Mouse (Mus musculus): Measurements from ENCODE around the gene Igbp1. TPM values are rescaled to one million over a fixed set of nuclear protein-coding genes. Genes with fewer than 3 reads are reported as not detected.
A peak's percentile ranks its signal among the peaks of the same experiment; 100 is the strongest.

Igbp1 gene
- 25.3 and 29.8 TPM in 2 replicates for polyA plus RNA-seq (2015; fragmentation: Nextera tagmentation; extraction: Ambion mirVana)

DNA sequence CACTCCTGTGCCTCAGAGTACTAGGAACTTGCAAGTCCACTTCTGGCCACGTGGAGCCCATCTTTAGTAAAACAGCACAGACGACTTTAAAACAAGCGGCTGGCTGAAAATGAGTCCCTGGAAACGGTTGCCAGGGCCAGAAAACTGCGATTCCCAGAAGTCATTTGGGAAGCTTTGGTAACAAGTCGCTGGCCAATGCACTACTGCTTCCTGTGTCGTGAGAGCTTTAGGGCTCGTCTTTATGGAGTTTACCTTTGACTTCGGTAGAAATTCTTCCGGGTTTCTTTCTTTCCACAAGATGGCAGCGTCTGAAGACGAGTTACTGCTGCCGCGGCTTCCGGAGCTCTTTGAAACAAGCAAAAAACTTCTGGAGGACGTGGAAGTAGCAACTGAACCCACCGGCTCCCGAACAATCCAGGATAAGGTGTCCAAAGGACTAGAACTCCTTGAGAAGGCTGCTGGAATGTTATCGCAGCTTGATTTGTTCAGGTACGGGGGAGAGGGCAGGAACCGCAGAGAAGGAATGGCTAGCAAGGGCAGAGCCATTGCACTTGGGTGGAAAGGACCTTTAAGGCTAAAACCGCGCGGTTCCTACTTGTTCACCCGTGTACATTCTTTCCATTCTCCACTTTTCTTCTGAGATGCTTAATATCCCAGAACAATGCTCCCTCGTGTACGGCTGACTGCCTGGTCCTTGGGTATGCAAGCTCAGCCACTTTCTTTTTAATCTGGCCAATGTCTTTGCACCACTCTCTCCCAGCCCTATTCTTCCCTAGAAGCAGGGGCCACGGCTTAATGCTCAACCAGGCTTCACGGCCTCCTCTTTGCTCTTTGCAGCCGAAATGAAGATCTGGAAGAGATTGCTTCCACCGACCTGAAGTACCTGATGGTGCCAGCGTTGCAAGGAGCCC is at the start of gene Igbp1:
TSS of gene Igbp1 (plus strand) at position 224 of the 911 bp plus-strand sequence.
- peak within 1 kb of the TSS; percentile 60 for H3K4me3 ChIP-seq (replicated peaks)
- no peaks in the 10 kb centered on the region for H3K36me3 ChIP-seq
- peak within 1 kb of the TSS; percentile 44 for H3K9ac ChIP-seq (replicated peaks)
- H3K27ac ChIP-seq (replicated peaks): peak within 1 kb of the TSS; percentile 67; the same call in 1 of the 2 replicates
- peak; percentile 99 for ATAC-seq (ENCODE audit: low FRiP score)
- no peaks in the 10 kb centered on the region for H3K9me3 ChIP-seq (replicated peaks)
- H3K4me1 ChIP-seq: peaks cover 13% of the 10 kb centered on the region
- WGBS: 20% methylated on average over 32 of the region's 32 CpGs
- peaks cover 4% of the 10 kb centered on the region; the same call in 1 of the 2 replicates for H3K27me3 ChIP-seq (replicated peaks)
- peak within 1 kb of the TSS; percentile 63 for H3K4me2 ChIP-seq

GRCm38 (mm10) chrX:100468047-100468446 is 26.0 kb upstream of the Igbp1 start:
- 82% methylated on average over 4 of the region's 4 CpGs for WGBS
- Histone ChIP-seq H3K4me3 (replicated peaks) (no peak overlapping the region), H3K27ac (replicated peaks) (no peak overlapping the region)

GRCm38 (mm10) chrX:100470126-100470525 is 24.0 kb upstream of the Igbp1 start:
- WGBS: 75% methylated on average over 3 of the region's 3 CpGs
- H3K36me3 ChIP-seq: no peaks in the 10 kb centered on the region
- ATAC-seq (ENCODE audit: low FRiP score): no peak
- no peak overlapping the region for H3K4me2 ChIP-seq
- no peak overlapping the region for H3K9ac ChIP-seq (replicated peaks)
- no peaks in the 10 kb centered on the region for H3K9me3 ChIP-seq (replicated peaks)
- no peaks in the 10 kb centered on the region for H3K4me1 ChIP-seq
- peaks cover 5% of the 10 kb centered on the region; the same call in 1 of the 2 replicates for H3K27me3 ChIP-seq (replicated peaks)
- no peak overlapping the region for H3K27ac ChIP-seq (replicated peaks)
- H3K4me3 ChIP-seq (replicated peaks): no peak overlapping the region

More at GRCm38 (mm10) chrX:100468047-100468446, 26.0 kb upstream of the Igbp1 start:
- ATAC-seq (ENCODE audit: low FRiP score): no peak
- Histone ChIP-seq H3K4me1 (no peaks in the 10 kb centered on the region), H3K36me3 (no peaks in the 10 kb centered on the region), H3K9me3 (replicated peaks) (no peaks in the 10 kb centered on the region), H3K27me3 (replicated peaks) (peaks cover 2% of the 10 kb centered on the region; the same call in 1 of the 2 replicates), H3K9ac (replicated peaks) (no peak overlapping the region), H3K4me2 (no peak overlapping the region)

GRCm38 (mm10) chrX:100471491-100471890 is 22.6 kb upstream of the Igbp1 start:
- 86% methylated on average over 3 of the region's 3 CpGs for WGBS
- ATAC-seq (ENCODE audit: low FRiP score): no peak

DNA sequence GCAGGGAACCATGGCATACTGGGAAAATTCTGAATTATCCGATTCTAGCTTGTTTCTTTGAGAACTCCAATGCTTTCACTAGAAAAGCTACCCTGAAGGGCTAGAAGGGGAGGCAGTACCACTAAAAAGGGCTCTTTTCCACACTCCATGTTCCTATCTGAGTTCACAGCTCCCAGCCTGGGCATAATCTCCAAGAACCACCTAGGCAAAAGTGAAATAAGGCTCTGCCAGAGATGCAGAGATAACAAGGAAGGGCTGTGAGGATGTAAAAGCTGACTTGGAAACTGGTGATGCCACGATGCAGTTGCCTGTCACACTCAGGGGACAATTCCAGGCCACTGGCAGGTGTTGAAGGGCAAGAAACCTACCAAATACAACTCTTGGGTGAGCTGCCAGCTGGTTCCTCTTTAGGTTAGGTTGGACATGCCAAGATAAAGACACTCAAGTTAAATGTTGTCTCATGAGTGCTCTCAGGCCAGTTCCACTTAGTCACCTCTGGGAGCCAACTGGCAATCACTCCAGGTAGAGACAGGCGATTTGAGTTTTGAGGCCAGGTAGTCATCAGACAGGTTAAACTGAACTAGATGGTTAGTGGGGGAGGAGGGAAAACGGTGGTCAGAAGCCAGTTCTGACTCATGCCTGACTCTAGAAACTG is 18.4 kb upstream of the Igbp1 start:
- Histone ChIP-seq H3K4me1 (no peaks in the 10 kb centered on the region), H3K36me3 (no peaks in the 10 kb centered on the region), H3K27ac (replicated peaks) (no peak overlapping the region), H3K4me3 (replicated peaks) (no peak overlapping the region), H3K4me2 (no peak overlapping the region), H3K9me3 (replicated peaks) (no peaks in the 10 kb centered on the region), H3K27me3 (replicated peaks) (peaks cover 5% of the 10 kb centered on the region; the same call in 1 of the 2 replicates), H3K9ac (replicated peaks) (no peak overlapping the region)
- no peak for ATAC-seq (ENCODE audit: low FRiP score)
- WGBS: 79% methylated on average over 4 of the region's 4 CpGs

More at GRCm38 (mm10) chrX:100471491-100471890, 22.6 kb upstream of the Igbp1 start:
- no peaks in the 10 kb centered on the region for H3K9me3 ChIP-seq (replicated peaks)
- peaks cover 5% of the 10 kb centered on the region; the same call in 1 of the 2 replicates for H3K27me3 ChIP-seq (replicated peaks)
- no peak overlapping the region for H3K4me3 ChIP-seq (replicated peaks)
- no peaks in the 10 kb centered on the region for H3K4me1 ChIP-seq
- H3K27ac ChIP-seq (replicated peaks): no peak overlapping the region
- H3K36me3 ChIP-seq: no peaks in the 10 kb centered on the region
- no peak overlapping the region for H3K9ac ChIP-seq (replicated peaks)
- H3K4me2 ChIP-seq: no peak overlapping the region

GRCm38 (mm10) chrX:100480317-100480716 is 13.8 kb upstream of the Igbp1 start:
- H3K4me2 ChIP-seq: no peak overlapping the region
- H3K9ac ChIP-seq (replicated peaks): no peak overlapping the region
- no peak overlapping the region for H3K4me3 ChIP-seq (replicated peaks)
- no peaks in the 10 kb centered on the region for H3K27me3 ChIP-seq (replicated peaks)
- H3K27ac ChIP-seq (replicated peaks): no peak overlapping the region
- no peaks in the 10 kb centered on the region for H3K9me3 ChIP-seq (replicated peaks)
- WGBS: 48% methylated on average over 3 of the region's 3 CpGs
- no peaks in the 10 kb centered on the region for H3K36me3 ChIP-seq
- ATAC-seq (ENCODE audit: low FRiP score): peak; percentile 88; the same call in 1 of the 2 replicates
- no peaks in the 10 kb centered on the region for H3K4me1 ChIP-seq

GRCm38 (mm10) chrX:100493500-100494067 is 507 bp upstream of the Igbp1 start:
- H3K4me2 ChIP-seq: peak overlapping the region; percentile 61
- ATAC-seq (ENCODE audit: low FRiP score): peak; percentile 4; the same call in 1 of the 2 replicates

DNA sequence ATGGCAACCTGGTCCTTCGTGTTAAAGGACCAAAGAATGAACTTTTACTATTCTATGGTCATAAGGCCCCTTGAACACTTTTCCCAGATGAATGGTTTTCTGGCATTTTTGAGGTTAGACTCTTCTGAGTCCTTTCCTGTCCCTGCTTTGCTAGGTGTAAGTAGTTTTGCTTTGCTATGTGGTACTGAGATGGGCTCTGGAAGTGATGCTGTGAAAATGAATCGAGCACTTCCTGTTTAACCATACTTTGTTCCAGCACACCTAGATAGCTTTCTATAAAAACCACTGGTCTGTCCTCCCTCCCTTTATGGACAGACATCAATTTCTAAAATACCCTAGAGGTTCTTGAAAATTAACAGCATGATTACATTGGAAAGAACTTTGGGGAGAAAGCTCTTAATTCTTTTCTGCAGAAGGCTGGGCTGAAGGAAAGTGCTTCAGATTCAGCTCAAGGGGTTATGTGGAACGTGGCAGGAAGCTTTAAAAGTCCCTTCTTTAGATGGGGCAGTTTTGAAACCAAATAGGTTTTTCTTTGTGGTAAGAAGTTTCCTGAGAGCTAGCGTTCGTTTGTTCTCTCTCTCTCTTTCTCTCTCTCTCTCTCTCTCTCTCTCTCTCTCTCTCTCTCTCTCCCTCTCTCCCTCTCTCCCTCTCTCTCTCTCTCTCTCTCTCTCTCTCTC is 10.2 kb downstream of the Igbp1 start:
- H3K9me3 ChIP-seq (replicated peaks): no peaks in the 10 kb centered on the region
- no peak overlapping the region for H3K4me3 ChIP-seq (replicated peaks)
- WGBS: 87% methylated on average over 5 of the region's 5 CpGs
- no peak overlapping the region for H3K4me2 ChIP-seq
- no peak overlapping the region for H3K9ac ChIP-seq (replicated peaks)
- H3K27me3 ChIP-seq (replicated peaks): no peaks in the 10 kb centered on the region; the same call in 1 of the 2 replicates
- H3K4me1 ChIP-seq: no peaks in the 10 kb centered on the region
- ATAC-seq (ENCODE audit: low FRiP score): no peak
- 0 out of 2 replicates have a peak, but pooled peaks cover 6% of the 10 kb centered on the region for H3K36me3 ChIP-seq
- no peak overlapping the region for H3K27ac ChIP-seq (replicated peaks)

More at GRCm38 (mm10) chrX:100493500-100494067, 507 bp upstream of the Igbp1 start:
- Histone ChIP-seq H3K4me3 (replicated peaks) (peak overlapping the region; percentile 60), H3K27me3 (replicated peaks) (peaks cover 4% of the 10 kb centered on the region; the same call in 1 of the 2 replicates), H3K9me3 (replicated peaks) (no peaks in the 10 kb centered on the region), H3K9ac (replicated peaks) (0 out of 2 replicates have a peak overlapping the region, but pooled peaks have one; percentile 14), H3K4me1 (peaks cover 13% of the 10 kb centered on the region), H3K36me3 (no peaks in the 10 kb centered on the region), H3K27ac (replicated peaks) (no peak overlapping the region)
- WGBS: 25% methylated on average over 22 of the region's 22 CpGs

GRCm38 (mm10) chrX:100508164-100508563 is 14.1 kb downstream of the Igbp1 start:
- ATAC-seq (ENCODE audit: low FRiP score): no peak
- H3K4me3 ChIP-seq (replicated peaks): no peak overlapping the region
- no peaks in the 10 kb centered on the region for H3K9me3 ChIP-seq (replicated peaks)
- H3K9ac ChIP-seq (replicated peaks): no peak overlapping the region
- no peaks in the 10 kb centered on the region; the same call in 1 of the 2 replicates for H3K27me3 ChIP-seq (replicated peaks)
- H3K36me3 ChIP-seq: 0 out of 2 replicates have a peak, but pooled peaks cover 5% of the 10 kb centered on the region
- H3K4me1 ChIP-seq: no peaks in the 10 kb centered on the region
- H3K27ac ChIP-seq (replicated peaks): no peak overlapping the region
- 91% methylated on average over 4 of the region's 4 CpGs for WGBS
- no peak overlapping the region for H3K4me2 ChIP-seq

- H3K4me3 ChIP-seq (replicated peaks): no peak overlapping the region
- no peaks in the 10 kb centered on the region; the same call in 1 of the 2 replicates for H3K27me3 ChIP-seq (replicated peaks)
- H3K4me1 ChIP-seq: no peaks in the 10 kb centered on the region
- no peak overlapping the region for H3K4me2 ChIP-seq
- 90% methylated on average over 3 of the region's 3 CpGs for whole genome bisulfite sequencing
- H3K9me3 ChIP-seq (replicated peaks): no peaks in the 10 kb centered on the region
- no peak overlapping the region for H3K27ac ChIP-seq (replicated peaks)
- H3K36me3 ChIP-seq: no peaks in the 10 kb centered on the region
- no peak for ATAC-seq (ENCODE audit: low FRiP score)
- no peak overlapping the region for H3K9ac ChIP-seq (replicated peaks)
Observed at GRCm38 (mm10) chrX:100509921-100510320, 15.8 kb downstream of the Igbp1 start.

DNA sequence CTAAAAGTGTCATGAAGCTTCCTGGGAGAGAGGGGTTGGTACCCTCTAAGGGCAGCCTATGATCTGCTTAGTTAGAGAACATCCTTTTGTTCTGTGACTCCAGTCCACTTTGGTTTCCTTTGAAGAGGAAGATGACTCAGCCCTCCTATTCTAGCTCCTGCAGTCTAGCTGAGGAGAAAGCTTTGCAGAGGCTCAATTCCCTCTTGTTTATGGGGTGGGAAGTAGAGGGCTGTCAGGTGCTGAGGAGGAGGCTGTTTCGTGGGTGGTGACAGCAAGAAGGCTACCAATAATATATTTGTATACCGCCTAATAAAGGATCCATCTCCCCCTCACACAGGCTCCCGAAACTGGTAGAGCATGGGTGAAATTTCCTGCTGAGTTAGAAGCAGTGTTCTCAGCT is 22.6 kb downstream of the Igbp1 start:
- H3K4me2 ChIP-seq: no peak overlapping the region

More for the DNA sequence above, 22.6 kb downstream of the Igbp1 start:
- WGBS: 83% methylated on average over 3 of the region's 3 CpGs
- Histone ChIP-seq H3K9ac (replicated peaks) (no peak overlapping the region), H3K4me3 (replicated peaks) (no peak overlapping the region), H3K36me3 (0 out of 2 replicates have a peak, but pooled peaks cover 2% of the 10 kb centered on the region), H3K9me3 (replicated peaks) (no peaks in the 10 kb centered on the region), H3K27me3 (replicated peaks) (0 out of 2 replicates have a peak, but pooled peaks cover 2% of the 10 kb centered on the region), H3K4me1 (no peaks in the 10 kb centered on the region), H3K27ac (replicated peaks) (no peak overlapping the region)
- no peak for ATAC-seq (ENCODE audit: low FRiP score)
